Mouse (Mus musculus) E14TG2a.4 (cell line): ENCODE data around the gene Btnl1.

Experiments used
- H3K27me3 ChIP-seq: 2 replicates; pipeline ENCODE4 v1.6.1; 2014; ENCODE audit warnings: low read length, control low read depth; ENCODE audit not compliant: insufficient read depth
- H3K36me3 ChIP-seq: 2 replicates; pipeline ENCODE4 v1.6.1; 2014; ENCODE audit warnings: low read length, control low read depth; ENCODE audit not compliant: insufficient read depth
- H3K4me1 ChIP-seq: replicated peaks from 2 replicates; pipeline ENCODE4 v1.6.1; 2014; ENCODE audit warnings: low read depth, low read length, control low read depth
- H3K4me3 ChIP-seq: replicated peaks from 2 replicates; pipeline ENCODE4 v1.5.1; 2014; ENCODE audit warnings: mild to moderate bottlenecking, low read length
- H3K9me3 ChIP-seq: 2 replicates; pipeline ENCODE4 v1.6.1; 2014; ENCODE audit warnings: low read length, control low read depth
- CTCF ChIP-seq: conservative IDR thresholded peaks from 2 replicates; pipeline ENCODE4 v1.5.1; 2014; ENCODE audit warnings: low read length
- NANOG ChIP-seq: IDR thresholded peaks from 2 replicates; pipeline ENCODE4 v1.6.1; 2014; ENCODE audit warnings: borderline replicate concordance, low read length, mixed read lengths
- POU5F1 ChIP-seq: IDR thresholded peaks from 2 replicates; pipeline ENCODE4 v1.6.1; 2014; ENCODE audit warnings: low read length, borderline replicate concordance

The Btnl1 gene

GRCm38 (mm10) chr17:34377450-34378209 is 698 bp downstream of the Btnl1 start:
- peaks cover 17% of the 10 kb centered on the region for H3K27me3 ChIP-seq
- no peaks in the 10 kb centered on the region for H3K36me3 ChIP-seq
- no peak overlapping the region for H3K4me3 ChIP-seq
- H3K9me3 ChIP-seq = no peaks in the 10 kb centered on the region
- no peak for TF ChIP-seq CTCF
- TF ChIP-seq NANOG = no peak
- no peak for TF ChIP-seq POU5F1
- H3K4me1 ChIP-seq = peaks cover 22% of the 10 kb centered on the region

- Histone ChIP-seq H3K27me3 (peaks cover 9% of the 10 kb centered on the region; the same call in 1 of the 2 replicates), H3K4me3 (no peak overlapping the region), H3K9me3 (no peaks in the 10 kb centered on the region), H3K4me1 (peaks cover 25% of the 10 kb centered on the region), H3K36me3 (no peaks in the 10 kb centered on the region)
- no peak for TF ChIP-seq NANOG
- no peak for TF ChIP-seq POU5F1
Observed at GRCm38 (mm10) chr17:34378716-34379115, 1.8 kb downstream of the Btnl1 start.

- H3K4me1 ChIP-seq = peaks cover 25% of the 10 kb centered on the region
- H3K27me3 ChIP-seq = peaks cover 8% of the 10 kb centered on the region; the same call in 1 of the 2 replicates
- H3K9me3 ChIP-seq = no peaks in the 10 kb centered on the region
- H3K4me3 ChIP-seq = no peak overlapping the region
- TF ChIP-seq POU5F1 = no peak
- no peak for TF ChIP-seq NANOG
- no peak for TF ChIP-seq CTCF
- no peaks in the 10 kb centered on the region for H3K36me3 ChIP-seq
Observed at GRCm38 (mm10) chr17:34379451-34379850, 2.5 kb downstream of the Btnl1 start.

- Histone ChIP-seq H3K4me1 (peaks cover 25% of the 10 kb centered on the region), H3K36me3 (no peaks in the 10 kb centered on the region), H3K4me3 (0 out of 2 replicates have a peak overlapping the region, but pooled peaks have one; percentile 4), H3K27me3 (peaks cover 18% of the 10 kb centered on the region), H3K9me3 (no peaks in the 10 kb centered on the region)
- TF ChIP-seq NANOG (peak; percentile 60; the same call in 1 of the 2 replicates), POU5F1 (no peak)
Observed at GRCm38 (mm10) chr17:34381876-34382275, 4.9 kb downstream of the Btnl1 start.

GRCm38 (mm10) chr17:34383212-34383611 is 6.3 kb downstream of the Btnl1 start:
- Histone ChIP-seq H3K9me3 (no peaks in the 10 kb centered on the region), H3K27me3 (peaks cover 18% of the 10 kb centered on the region), H3K4me1 (peaks cover 25% of the 10 kb centered on the region), H3K36me3 (no peaks in the 10 kb centered on the region), H3K4me3 (no peak overlapping the region)
- no peak for TF ChIP-seq POU5F1
- TF ChIP-seq CTCF = peak; percentile 96

DNA sequence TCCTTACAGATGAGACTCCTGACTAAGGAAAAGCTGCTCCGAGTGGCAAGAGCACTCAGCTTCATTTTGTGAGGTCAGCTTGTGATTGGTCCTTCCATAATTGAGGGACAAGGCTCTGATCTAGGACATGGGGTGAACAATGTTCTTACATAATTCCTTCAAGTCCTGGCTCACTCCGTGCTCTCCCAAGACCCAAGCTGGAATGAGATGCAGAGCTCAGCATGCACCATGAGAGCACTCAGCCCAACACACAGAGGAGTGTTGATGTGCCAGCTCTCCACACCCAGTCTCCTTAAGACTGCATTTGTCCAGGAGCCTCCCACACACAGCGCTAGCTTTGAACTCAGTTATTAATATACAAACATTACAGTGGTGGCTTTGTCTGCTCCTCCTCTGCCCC is 7.8 kb downstream of the Btnl1 start:
- no peaks in the 10 kb centered on the region for H3K36me3 ChIP-seq
- no peaks in the 10 kb centered on the region for H3K9me3 ChIP-seq
- H3K27me3 ChIP-seq = peaks cover 21% of the 10 kb centered on the region
- TF ChIP-seq POU5F1 = no peak
- no peak for TF ChIP-seq NANOG
- no peak for TF ChIP-seq CTCF
- H3K4me1 ChIP-seq = peaks cover 29% of the 10 kb centered on the region
- no peak overlapping the region for H3K4me3 ChIP-seq

DNA sequence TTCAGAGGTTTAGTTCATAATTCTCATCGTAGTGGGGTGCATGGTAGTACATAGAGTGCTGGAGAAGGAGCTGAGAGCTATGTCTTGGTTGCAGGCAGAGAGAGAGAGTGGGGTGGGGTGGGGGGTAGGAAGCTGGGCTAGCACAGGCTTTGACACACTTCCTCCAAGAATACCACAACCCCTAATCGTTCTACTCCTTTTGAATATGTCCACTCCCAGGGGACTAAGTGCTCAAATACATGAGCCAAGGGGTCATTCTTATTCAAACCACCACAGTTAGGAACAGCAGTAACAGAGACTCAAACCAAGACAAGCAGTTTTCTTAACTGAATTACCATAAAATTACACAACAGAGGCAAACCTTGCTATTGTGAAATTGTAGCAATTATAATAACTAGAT is 9.7 kb downstream of the Btnl1 start:
- TF ChIP-seq NANOG (no peak), POU5F1 (no peak), CTCF (no peak)
- peaks cover 19% of the 10 kb centered on the region for H3K4me1 ChIP-seq
- H3K9me3 ChIP-seq = no peaks in the 10 kb centered on the region
- no peaks in the 10 kb centered on the region for H3K36me3 ChIP-seq
- no peak overlapping the region for H3K4me3 ChIP-seq
- H3K27me3 ChIP-seq = peaks cover 22% of the 10 kb centered on the region

- H3K27me3 ChIP-seq = peaks cover 35% of the 10 kb centered on the region
- H3K4me1 ChIP-seq = peaks cover 15% of the 10 kb centered on the region
- peaks cover 5% of the 10 kb centered on the region for H3K9me3 ChIP-seq
- no peak overlapping the region for H3K4me3 ChIP-seq
- TF ChIP-seq CTCF (peak; percentile 50), POU5F1 (no peak)
- H3K36me3 ChIP-seq = no peaks in the 10 kb centered on the region
Observed at GRCm38 (mm10) chr17:34388513-34388912, 11.6 kb downstream of the Btnl1 start.

DNA sequence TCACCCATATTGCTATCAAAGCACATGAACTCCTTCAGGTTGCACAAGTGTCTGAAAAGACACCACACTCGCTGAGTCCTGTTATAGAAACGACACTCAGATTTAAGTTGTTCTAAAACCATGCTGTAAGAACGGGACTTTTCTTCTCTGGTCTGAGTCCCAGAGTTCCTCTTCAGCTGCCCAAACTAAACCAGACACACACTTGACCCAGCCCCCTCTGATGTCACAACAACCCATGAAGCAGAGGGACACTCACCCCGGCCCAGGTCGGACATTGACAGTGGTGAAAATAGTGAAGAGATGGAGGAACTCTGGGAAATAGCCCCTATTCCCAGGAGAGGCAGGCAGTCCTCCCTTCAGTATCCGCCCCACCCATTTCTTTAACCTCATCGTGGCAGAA is 14.6 kb downstream of the Btnl1 start:
- H3K36me3 ChIP-seq = no peaks in the 10 kb centered on the region
- peaks cover 12% of the 10 kb centered on the region for H3K9me3 ChIP-seq
- H3K4me1 ChIP-seq = peaks cover 15% of the 10 kb centered on the region
- H3K27me3 ChIP-seq = peaks cover 25% of the 10 kb centered on the region
- TF ChIP-seq NANOG = no peak
- no peak for TF ChIP-seq CTCF
- TF ChIP-seq POU5F1 = no peak
- H3K4me3 ChIP-seq = no peak overlapping the region; the same call in 1 of the 2 replicates
